Mouse (Mus musculus) erythroblast, embryonic 14.5 days (primary cell): ENCODE results near the gene Vwa5b2. TPM values are rescaled to one million over a fixed set of nuclear protein-coding genes. Genes with fewer than 3 reads are reported as not detected.

Experiments
- H3K27me3 ChIP-seq: 2 replicates; pipeline ENCODE4 v1.6.1; 2012; ENCODE audit warnings: inconsistent platforms; ENCODE audit not compliant: control insufficient read depth
- H3K36me3 ChIP-seq: 2 replicates; pipeline ENCODE4 v1.6.1; 2012; ENCODE audit warnings: mild to moderate bottlenecking, inconsistent platforms; ENCODE audit not compliant: control insufficient read depth
- H3K4me1 ChIP-seq: 2 replicates; pipeline ENCODE4 v1.6.1; 2012; ENCODE audit warnings: inconsistent platforms; ENCODE audit not compliant: control insufficient read depth
- H3K4me3 ChIP-seq: replicated peaks from 2 replicates; pipeline ENCODE3; 2012; ENCODE audit warnings: moderate library complexity, mild to moderate bottlenecking, inconsistent platforms
- H3K9me3 ChIP-seq: 2 replicates; pipeline ENCODE4 v1.6.1; 2012; ENCODE audit warnings: low read length, inconsistent platforms, mixed read lengths; ENCODE audit not compliant: control insufficient read depth
- GATA1 ChIP-seq: IDR thresholded peaks from 2 replicates; pipeline ENCODE4 v1.6.1; 2012; ENCODE audit warnings: low read length, inconsistent platforms, mixed read lengths
- TAL1 ChIP-seq: IDR thresholded peaks from 3 replicates; pipeline ENCODE4 v1.6.1; 2012; ENCODE audit warnings: low read length, inconsistent platforms, mixed read lengths
- polyA plus RNA-seq: library from polyadenylated mRNA; stranded (reverse); fragments of >175 nt; gene quantifications from 2 replicates; pipeline ENCODE4 v1.2.3, GENCODE M21; 2012

Gene Vwa5b2
- polyA plus RNA-seq, 1 experiment = 0.10 TPM

DNA sequence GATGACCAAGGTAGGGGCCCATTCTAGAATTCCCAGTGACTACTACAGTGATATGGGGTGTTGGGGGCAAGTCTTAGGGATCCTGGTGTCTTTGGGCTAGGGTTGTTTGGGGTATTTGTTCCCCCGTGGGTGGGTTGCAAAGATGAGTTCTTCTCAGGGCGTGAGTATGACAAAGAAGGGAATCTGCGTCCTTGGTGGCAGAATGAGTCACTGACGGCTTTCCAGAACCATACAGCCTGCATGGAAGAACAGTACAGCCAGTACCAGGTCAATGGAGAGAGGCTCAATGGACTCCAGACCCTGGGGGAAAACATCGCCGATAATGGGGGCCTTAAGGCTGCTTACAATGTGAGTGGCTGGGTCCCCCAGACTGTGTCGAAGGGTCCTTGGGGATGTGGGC is 54.6 kb downstream of the Vwa5b2 start:
- peaks cover 18% of the 10 kb centered on the region for H3K27me3 ChIP-seq
- H3K36me3 ChIP-seq = no peaks in the 10 kb centered on the region
- no peak for TF ChIP-seq TAL1
- TF ChIP-seq GATA1 = no peak
- H3K4me1 ChIP-seq = peaks cover 8% of the 10 kb centered on the region
- H3K4me3 ChIP-seq = no peak overlapping the region
- H3K9me3 ChIP-seq = no peaks in the 10 kb centered on the region

DNA sequence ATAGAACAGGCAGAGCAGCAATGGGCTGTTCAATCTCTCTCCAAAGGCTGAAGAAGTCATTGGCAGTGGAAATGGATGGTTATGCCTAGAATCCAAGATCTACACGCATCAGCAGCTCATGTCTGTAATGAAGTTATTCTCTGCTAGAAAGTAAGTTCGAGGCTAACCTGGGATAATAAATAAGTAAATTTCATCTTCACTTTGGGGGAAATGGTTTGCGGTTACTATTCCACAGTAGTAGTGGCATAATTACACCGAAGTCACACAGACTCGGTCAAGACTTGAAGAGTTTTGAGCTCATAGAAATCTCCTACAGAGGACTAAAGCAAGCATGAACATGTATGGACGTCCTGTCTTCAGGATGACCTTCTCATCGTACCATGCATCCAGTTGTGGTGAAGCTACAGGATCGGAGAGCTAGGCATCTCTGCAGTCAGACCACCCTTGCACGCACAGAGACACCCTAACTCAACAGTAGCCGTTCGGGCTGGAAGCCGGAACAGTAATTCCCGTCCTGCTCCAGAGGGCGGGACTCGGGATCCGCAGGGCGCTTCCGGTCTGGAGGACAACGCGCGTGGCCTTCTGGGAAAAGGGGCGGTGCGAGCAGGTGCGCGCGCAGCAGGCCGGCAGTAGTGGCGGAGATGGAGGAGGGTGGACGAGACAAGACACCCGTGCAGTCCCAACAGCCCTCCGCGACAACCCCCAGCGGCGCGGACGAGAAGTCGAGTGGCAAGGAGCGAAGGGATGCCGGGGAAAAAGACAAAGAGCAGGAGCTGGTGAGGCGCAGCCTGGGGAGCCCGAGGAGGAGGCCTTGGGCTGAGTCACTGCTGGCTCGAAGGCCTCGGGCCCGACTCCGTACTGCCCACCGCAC is 62.0 kb downstream of the Vwa5b2 start, which contains the start of gene Psmd2:
Psmd2 (plus strand) TSS at position 577 of the 871 bp plus-strand sequence.
- Histone ChIP-seq H3K27me3 (peaks cover 4% of the 10 kb centered on the region; the same call in 1 of the 2 replicates), H3K36me3 (peaks cover 30% of the 10 kb centered on the region), H3K4me1 (peaks cover 18% of the 10 kb centered on the region), H3K9me3 (no peaks in the 10 kb centered on the region), H3K4me3 (peak within 1 kb of the TSS; percentile 75)
- TF ChIP-seq TAL1 (no peak), GATA1 (no peak)

DNA sequence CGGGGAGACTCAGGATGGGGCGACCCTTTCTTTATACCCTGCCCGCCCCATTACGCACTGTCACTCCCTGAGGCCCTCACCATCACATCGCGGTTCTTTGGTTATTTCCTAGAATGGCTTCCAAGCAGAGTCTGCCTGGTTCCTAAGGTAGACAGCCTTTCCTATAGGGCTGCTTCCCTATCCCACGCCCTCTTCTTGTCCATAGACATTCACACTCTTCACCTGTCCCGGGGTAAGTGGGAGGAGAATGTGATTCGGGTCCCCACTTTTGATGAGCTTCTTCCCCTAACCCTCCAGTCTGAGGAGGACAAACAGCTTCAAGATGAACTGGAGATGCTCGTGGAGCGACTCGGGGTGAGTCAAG is 62.7 kb downstream of the Vwa5b2 start:
- peak overlapping the region; percentile 75 for H3K4me3 ChIP-seq
- H3K4me1 ChIP-seq = peaks cover 18% of the 10 kb centered on the region

GRCm38 (mm10) chr16:20653315-20653714 is 64.0 kb downstream of the Vwa5b2 start:
- no peaks in the 10 kb centered on the region for H3K9me3 ChIP-seq
- peaks cover 50% of the 10 kb centered on the region for H3K36me3 ChIP-seq
- peaks cover 18% of the 10 kb centered on the region for H3K4me1 ChIP-seq
- H3K4me3 ChIP-seq = no peak overlapping the region
- H3K27me3 ChIP-seq = no peaks in the 10 kb centered on the region
- TF ChIP-seq TAL1 (no peak), GATA1 (no peak)

More for the DNA sequence above, 62.7 kb downstream of the Vwa5b2 start:
- peaks cover 36% of the 10 kb centered on the region for H3K36me3 ChIP-seq
- no peaks in the 10 kb centered on the region for H3K9me3 ChIP-seq
- TF ChIP-seq GATA1 (no peak), TAL1 (no peak)
- H3K27me3 ChIP-seq = peaks cover 4% of the 10 kb centered on the region; the same call in 1 of the 2 replicates

Other genes with a start within 250 kb of the Vwa5b2 start
- 0.28 and 0.32 TPM in 2 replicates for gene Abcc5, start 163.1 kb upstream of the Vwa5b2 start, polyA plus RNA-seq
- gene Eif2b5, start 90.7 kb upstream of the Vwa5b2 start, polyA plus RNA-seq = 0.70 and 0.73 TPM in 2 replicates
- gene Dvl3, start 72.5 kb upstream of the Vwa5b2 start, polyA plus RNA-seq = 1.4 TPM in 2 replicates
- 16.9 TPM in 2 replicates for gene Ap2m1, start 54.0 kb upstream of the Vwa5b2 start, polyA plus RNA-seq
- gene Abcf3, start 40.9 kb upstream of the Vwa5b2 start, polyA plus RNA-seq = 0.73 and 2.6 TPM in 2 replicates
- gene Eef1akmt4, start 22.1 kb downstream of the Vwa5b2 start, polyA plus RNA-seq = 0.24 and 0.43 TPM in 2 replicates
- gene Gm49333, start 22.1 kb downstream of the Vwa5b2 start, polyA plus RNA-seq = not detected in 2 replicates
- gene Alg3, start 22.3 kb downstream of the Vwa5b2 start, polyA plus RNA-seq = 1.2 and 1.4 TPM in 2 replicates
- not detected in 2 replicates for gene Camk2n2, start 31.8 kb downstream of the Vwa5b2 start, polyA plus RNA-seq
- not detected in 2 replicates for gene Ece2, start 40.4 kb downstream of the Vwa5b2 start, polyA plus RNA-seq
- 19.6 and 22.4 TPM in 2 replicates for gene Psmd2, start 62.2 kb downstream of the Vwa5b2 start, polyA plus RNA-seq
- 37.6 and 54.8 TPM in 2 replicates for gene Eif4g1, start 78.8 kb downstream of the Vwa5b2 start, polyA plus RNA-seq
- 0.26 and 0.29 TPM in 2 replicates for gene Fam131a, start 103.8 kb downstream of the Vwa5b2 start, polyA plus RNA-seq
- 0.25 TPM in 1 of 2 replicates, not detected in the other for gene Polr2h, start 128.2 kb downstream of the Vwa5b2 start, polyA plus RNA-seq
- 1.8 and 3.3 TPM in 2 replicates for gene Clcn2, start 128.3 kb downstream of the Vwa5b2 start, polyA plus RNA-seq
- not detected in 2 replicates for gene Chrd, start 143.7 kb downstream of the Vwa5b2 start, polyA plus RNA-seq
- not detected in 2 replicates for gene Thpo, start 145.0 kb downstream of the Vwa5b2 start, polyA plus RNA-seq